Comparison of ENCODE assay signal across 10 mouse cellular contexts in genomic region chr9:35123804-35124677, GRCm38 (mm10). TPM values are rescaled to one million over a fixed set of nuclear protein-coding genes. Genes with fewer than 3 reads are reported as not detected.
DNase-seq lines count a peak whose midpoint lies in the region; ATAC-seq lines count a peak whose summit lies in the region.
"Had no signal": no experiment of that assay in that cellular context is flagged by ENCODE, and none has a peak within 500 bp of the region (broad histone marks: within the 10 kb centered on the region; RNA-seq: fewer than 3 reads in every experiment).

No protein-coding gene starts in this region.

- H3K4me1 ChIP-seq in heart, embryonic 13.5 days = peaks cover 48% of the 10 kb centered on the region
- no peaks in the 10 kb centered on the region for H3K4me1 ChIP-seq in forebrain, embryonic 14.5 days (ENCODE audit: control insufficient read depth, insufficient read depth, low read length)
- no peaks in the 10 kb centered on the region for H3K4me1 ChIP-seq in kidney, embryonic 15.5 days

- no peaks in the 10 kb centered on the region for H3K9me3 ChIP-seq in heart, embryonic 13.5 days
- H3K9me3 ChIP-seq in forebrain, embryonic 14.5 days (replicated peaks; ENCODE audit: control insufficient read depth, low read length) = no peaks in the 10 kb centered on the region
- no peaks in the 10 kb centered on the region for H3K9me3 ChIP-seq in kidney, embryonic 15.5 days (replicated peaks)
- H3K9me3 ChIP-seq: limb, embryonic 13.5 days had no signal

- H3K4me2 ChIP-seq in heart, embryonic 13.5 days = no peak overlapping the region
- no peak overlapping the region for H3K4me2 ChIP-seq in forebrain, embryonic 14.5 days (ENCODE audit: low read length)
- no peak overlapping the region for H3K4me2 ChIP-seq in kidney, embryonic 15.5 days
- H3K4me2 ChIP-seq: limb, embryonic 13.5 days had no signal

- ATAC-seq in heart, embryonic 13.5 days (ENCODE audit: extremely low read depth, insufficient number of reproducible peaks, low FRiP score, low TSS enrichment) = no peak
- ATAC-seq in forebrain, embryonic 14.5 days = no peak
- ATAC-seq in kidney, embryonic 15.5 days (replicated peaks; ENCODE audit: low FRiP score) = no peak

- no peaks in the 10 kb centered on the region for H3K27me3 ChIP-seq in heart, embryonic 13.5 days (replicated peaks)
- H3K27me3 ChIP-seq in forebrain, embryonic 14.5 days (replicated peaks; ENCODE audit: control insufficient read depth, insufficient read depth, low read length) = no peaks in the 10 kb centered on the region
- no peaks in the 10 kb centered on the region for H3K27me3 ChIP-seq in kidney, embryonic 15.5 days
- H3K27me3 ChIP-seq: limb, embryonic 13.5 days had no signal

- H3K36me3 ChIP-seq in heart, embryonic 13.5 days = peaks cover 47% of the 10 kb centered on the region
- peaks cover 24% of the 10 kb centered on the region for H3K36me3 ChIP-seq in forebrain, embryonic 14.5 days (ENCODE audit: control insufficient read depth, insufficient read depth, low read length)
- peaks cover 58% of the 10 kb centered on the region for H3K36me3 ChIP-seq in kidney, embryonic 15.5 days

- WGBS in heart, embryonic 13.5 days = 53% methylated on average over 11 of the region's 11 CpGs
- 83% methylated on average over 11 of the region's 11 CpGs for WGBS in forebrain, embryonic 14.5 days
- 79% methylated on average over 11 of the region's 11 CpGs for WGBS in kidney, embryonic 15.5 days

- DNase-seq in spleen, adult 12 weeks (ENCODE audit: low spot score) = peak; percentile 16
- DNase-seq in spleen, postnatal 4 days (ENCODE audit: low spot score in 2 of 2) = no peak
- DNase-seq in lung, postnatal 25 days (ENCODE audit: low spot score) = peak; percentile 76
- peak; percentile 51 for DNase-seq in thymus, postnatal 4 days
- DNase-seq in forebrain, embryonic 14.5 days (ENCODE audit: low spot score) = no peak
- DNase-seq in urinary bladder, postnatal 25 days (ENCODE audit: low spot score) = no peak
- DNase-seq: gastrocnemius, postnatal 10 days had no signal

- no peak overlapping the region for H3K4me3 ChIP-seq in heart, embryonic 13.5 days
- no peak overlapping the region for H3K4me3 ChIP-seq in forebrain, embryonic 14.5 days (ENCODE audit: low read depth, low read length)
- no peak overlapping the region for H3K4me3 ChIP-seq in kidney, embryonic 15.5 days (replicated peaks)
- H3K4me3 ChIP-seq: limb, embryonic 13.5 days had no signal

- H3K9ac ChIP-seq in heart, embryonic 13.5 days = no peak overlapping the region
- no peak overlapping the region for H3K9ac ChIP-seq in forebrain, embryonic 14.5 days (ENCODE audit: low read length)
- H3K9ac ChIP-seq in kidney, embryonic 15.5 days = no peak overlapping the region
- H3K9ac ChIP-seq: limb, embryonic 13.5 days had no signal

- H3K27ac ChIP-seq in heart, embryonic 13.5 days (replicated peaks) = peak overlapping the region; percentile 33; the same call in 1 of the 2 replicates
- H3K27ac ChIP-seq in forebrain, embryonic 14.5 days (ENCODE audit: low read depth, low read length) = no peak overlapping the region
- H3K27ac ChIP-seq in kidney, embryonic 15.5 days = no peak overlapping the region

RNA-seq across cellular contexts. Expression of gene St3gal4, which starts 5.0 kb away (rescaled TPM):
- 15.4 and 20.9 TPM in 2 replicates for polyA plus RNA-seq in heart, embryonic 13.5 days (2015; fragmentation: Nextera tagmentation; extraction: Ambion mirVana)
- 10.1 and 12.3 TPM in 2 replicates for polyA plus RNA-seq in forebrain, embryonic 14.5 days (2014; fragmentation: Nextera tagmentation; extraction: Ambion mirVana)
- 17.4 and 17.8 TPM in 2 replicates for polyA plus RNA-seq in kidney, embryonic 15.5 days (2015; fragmentation: Nextera tagmentation; extraction: Ambion mirVana)

RNA-seq across cellular contexts. Expression of gene Dcps, which starts 51.8 kb away (rescaled TPM):
- polyA plus RNA-seq in heart, embryonic 13.5 days (2015; fragmentation: Nextera tagmentation; extraction: Ambion mirVana) = 60.0 and 69.6 TPM in 2 replicates
- 93.2 and 94.8 TPM in 2 replicates for polyA plus RNA-seq in forebrain, embryonic 14.5 days (2014; fragmentation: Nextera tagmentation; extraction: Ambion mirVana)
- 94.4 and 95.4 TPM in 2 replicates for polyA plus RNA-seq in kidney, embryonic 15.5 days (2015; fragmentation: Nextera tagmentation; extraction: Ambion mirVana)

Comparison
In these comparisons a context has a peak if more than half of its experiments do, and no peak if none do; other contexts are left out.
1. DNase-seq: peak in spleen, adult 12 weeks (single experiment), lung, postnatal 25 days (single experiment) and thymus, postnatal 4 days (single experiment); none in spleen, postnatal 4 days (0 of 2), forebrain, embryonic 14.5 days (single experiment) and urinary bladder, postnatal 25 days (single experiment).